Mouse (Mus musculus): Measurements from ENCODE around the gene Pepd.

Pepd gene

DNA sequence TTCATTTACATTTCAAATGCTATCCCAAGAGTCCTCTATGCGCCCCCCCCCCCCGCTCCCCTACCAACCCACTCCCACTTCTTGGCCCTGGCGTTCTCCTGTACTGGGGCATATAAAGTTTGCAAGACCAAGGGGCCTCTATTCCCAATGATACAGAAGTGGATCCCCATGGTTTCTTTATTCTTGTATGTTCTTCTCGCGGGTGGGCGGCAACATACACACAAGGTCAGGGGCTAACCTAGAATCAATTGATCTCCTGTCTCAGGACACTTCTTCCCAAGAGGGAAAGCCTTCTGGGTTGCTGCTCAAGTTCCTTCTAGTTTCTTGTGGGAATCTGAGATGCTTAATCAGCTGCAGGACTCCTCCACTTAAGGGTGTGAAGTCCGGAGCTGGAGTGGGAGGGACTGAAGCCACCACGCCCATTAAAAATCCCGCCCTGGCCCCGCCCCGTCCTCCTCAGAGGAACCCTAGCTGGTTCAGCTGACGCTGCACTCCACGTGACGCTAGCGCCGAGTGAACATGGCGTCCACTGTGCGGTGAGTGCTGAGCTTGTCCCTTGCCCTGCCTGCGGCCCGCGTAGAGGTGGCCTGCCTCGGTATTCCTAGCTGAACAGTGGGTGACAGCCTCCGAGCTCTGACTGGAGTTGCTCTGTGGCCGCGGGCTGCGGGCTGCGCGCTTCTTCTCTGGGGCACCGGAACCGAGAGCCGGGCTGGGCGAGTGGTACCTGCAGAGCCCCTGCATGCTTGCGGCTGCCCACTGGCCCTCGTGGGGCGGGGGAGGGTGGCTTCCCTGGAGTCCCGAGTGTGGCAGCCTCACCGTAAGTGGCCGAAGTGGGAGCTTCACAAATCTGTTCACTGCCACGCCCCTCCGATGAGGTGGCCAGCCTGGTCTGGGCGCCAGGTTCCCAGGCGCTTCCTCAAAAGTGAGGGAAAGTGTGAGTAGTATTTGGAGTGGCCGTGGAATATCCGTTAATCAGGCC is at the start of gene Pepd:
Gene Pepd, plus strand, starts transcription at position 461 of the 979 bp plus-strand sequence.
- DNase-seq (ENCODE audit: extremely low read depth, low read depth, low spot score), result peak; percentile 43

DNA sequence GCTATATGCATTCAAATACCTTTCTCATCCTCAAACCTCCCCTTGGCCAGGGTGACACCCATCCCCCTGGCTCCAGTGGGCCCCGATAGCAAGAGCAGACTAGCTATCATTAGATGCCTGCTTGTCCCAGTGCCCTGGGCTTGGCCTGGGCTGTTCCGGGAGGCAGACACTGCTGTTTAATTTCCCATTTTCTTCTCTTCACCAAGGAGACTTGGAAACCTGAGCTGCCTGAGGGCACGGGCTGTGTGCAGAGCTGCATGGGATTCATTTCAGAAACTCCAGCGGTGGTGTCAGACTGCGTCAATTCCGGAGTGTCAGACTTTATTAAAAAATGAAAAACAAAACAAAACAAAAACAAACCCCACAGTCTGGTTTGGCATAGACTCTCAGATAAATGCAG is 44.9 kb upstream of the Pepd start:
- DNase-seq (ENCODE audit: extremely low read depth, low read depth, low spot score), result no peak

DNA sequence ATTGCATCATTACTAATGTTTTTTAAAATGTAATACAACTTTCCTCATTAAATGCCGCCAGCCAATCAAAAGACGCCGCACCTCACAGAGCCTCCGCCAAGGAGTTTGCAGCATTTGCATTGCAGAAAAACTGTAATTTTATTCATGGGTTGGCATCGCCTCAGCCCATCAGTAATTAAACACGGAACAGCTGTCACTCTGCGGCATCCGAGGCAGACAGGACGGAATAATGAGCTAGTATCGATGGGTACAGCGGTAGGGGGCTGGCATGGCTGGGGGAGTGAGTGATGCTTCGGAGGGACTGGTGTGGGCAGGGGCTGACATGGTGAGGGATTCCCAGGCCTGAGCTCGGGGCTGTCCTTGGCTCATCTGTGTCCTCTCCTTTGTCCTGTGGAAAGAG is 42.5 kb upstream of the Pepd start:
- DNase-seq (ENCODE audit: extremely low read depth, low read depth, low spot score), result no peak

DNA sequence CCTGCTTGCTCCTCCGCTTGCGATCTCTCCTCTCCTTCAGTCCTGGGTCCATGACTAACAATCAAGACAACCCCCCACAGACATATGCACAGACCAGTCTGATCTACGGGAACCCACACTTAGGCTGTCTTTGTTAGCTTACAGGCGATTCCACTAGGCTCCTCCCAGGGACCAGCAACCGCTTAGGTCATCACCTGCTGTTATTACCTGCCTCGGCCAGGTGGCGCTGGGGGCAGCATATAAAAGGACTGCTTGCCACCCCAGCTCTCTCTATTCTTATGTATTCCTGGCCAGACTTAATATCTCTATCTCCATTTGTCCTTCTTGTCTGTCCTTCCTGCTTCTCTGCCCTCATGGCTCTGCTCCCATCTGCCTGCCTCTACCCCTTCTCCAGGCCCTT is 35.4 kb upstream of the Pepd start:
- no peak for DNase-seq (ENCODE audit: extremely low read depth, low read depth, low spot score)

DNA sequence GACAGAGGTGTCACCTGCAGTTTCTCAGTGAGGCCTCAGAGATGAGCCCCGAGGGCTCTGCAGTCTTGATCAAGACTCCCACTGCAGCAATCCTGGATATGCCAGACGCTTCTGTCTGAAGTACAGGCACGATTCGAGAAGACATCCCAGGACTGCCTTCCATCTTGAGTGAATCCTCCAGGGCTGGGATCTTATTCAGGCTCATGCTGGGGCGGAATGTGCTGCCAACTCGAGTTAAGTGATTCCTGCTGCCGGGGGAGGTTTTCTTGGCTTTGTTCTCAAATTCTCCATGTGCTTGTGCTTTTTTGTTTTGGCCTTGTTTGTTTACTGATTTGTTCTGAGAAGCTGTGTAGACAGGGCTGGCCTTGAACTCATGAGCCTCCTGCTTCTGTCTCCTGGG is 34.4 kb upstream of the Pepd start:
- DNase-seq (ENCODE audit: extremely low read depth, low read depth, low spot score), result no peak

DNA sequence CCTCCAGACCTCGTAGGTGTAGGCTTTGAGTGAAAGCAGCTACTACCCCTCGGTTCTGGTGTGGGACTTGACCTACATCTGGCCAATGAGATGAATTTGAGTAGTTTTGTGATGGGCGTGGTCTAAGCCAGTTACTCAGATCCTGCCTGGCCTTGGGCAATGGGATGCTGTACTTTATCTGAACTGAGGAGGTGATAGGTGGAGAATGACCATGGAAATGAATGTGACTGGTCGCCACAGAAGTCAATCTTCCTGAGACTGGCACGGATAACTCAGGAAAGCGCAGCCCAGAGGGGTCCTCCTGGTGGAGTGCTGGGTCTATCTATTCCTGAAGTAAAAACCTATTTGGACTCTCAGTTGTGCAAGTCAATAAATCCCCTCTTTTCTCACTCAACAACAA is 23.7 kb upstream of the Pepd start:
- no peak for DNase-seq (ENCODE audit: extremely low read depth, low read depth, low spot score)

DNA sequence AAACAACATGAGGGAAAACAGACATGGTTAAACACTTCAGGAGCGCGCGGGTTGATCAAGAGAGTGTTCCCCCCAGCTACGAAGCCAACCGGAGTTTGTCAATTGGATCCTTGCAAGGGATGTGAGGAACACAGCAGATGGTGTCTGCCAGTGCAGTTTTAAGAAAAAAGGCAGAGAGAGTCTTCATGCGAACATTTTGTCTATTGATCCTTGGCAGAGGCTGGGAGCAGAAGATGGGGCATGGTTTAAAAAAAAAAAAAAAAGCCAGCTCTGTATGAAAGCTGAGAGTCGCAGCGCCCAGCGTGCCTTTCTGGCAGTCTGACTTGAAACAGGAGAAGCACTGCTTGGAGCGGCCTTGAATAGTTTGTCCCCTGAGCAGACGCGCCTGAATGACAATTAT is 23.3 kb upstream of the Pepd start:
- no peak for DNase-seq (ENCODE audit: extremely low read depth, low read depth, low spot score)

DNA sequence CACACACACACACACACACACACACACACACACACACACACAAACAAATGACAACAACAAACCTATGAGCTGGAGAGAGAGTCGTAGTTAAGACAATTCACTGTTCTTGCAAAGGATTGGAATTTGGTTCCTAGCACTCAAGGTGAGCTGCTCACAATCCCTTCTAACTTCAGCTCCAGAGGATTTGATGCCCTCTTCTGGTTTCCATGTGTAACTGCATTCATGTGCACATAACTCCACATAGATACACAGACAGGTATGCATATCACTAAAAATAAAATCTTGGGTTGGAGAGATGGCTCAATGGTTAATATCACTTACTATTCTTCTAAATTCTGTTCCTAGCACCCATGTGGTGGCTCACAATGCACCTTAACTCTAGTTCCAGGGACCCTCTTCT is 19.3 kb upstream of the Pepd start:
- no peak for DNase-seq (ENCODE audit: extremely low read depth, low read depth, low spot score)

DNA sequence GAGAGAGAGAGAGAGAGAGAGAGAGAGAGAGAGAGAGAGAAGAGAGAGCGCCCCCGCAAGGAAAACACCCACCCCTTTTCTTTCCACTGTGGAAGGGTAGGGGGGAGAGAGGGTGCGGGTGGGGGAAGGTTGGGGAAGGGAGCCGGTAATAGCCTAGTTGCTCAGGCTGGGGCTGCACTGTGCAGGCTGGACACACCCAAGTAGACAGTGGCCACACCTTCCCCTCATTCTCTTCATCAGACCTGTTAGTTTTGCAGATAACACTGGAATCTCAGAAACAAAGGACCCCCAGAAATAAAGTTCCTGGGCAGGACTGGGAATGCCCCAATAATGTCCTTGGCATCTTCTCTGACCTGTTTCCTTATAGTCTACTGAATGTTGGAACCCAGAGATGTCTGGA is 15.7 kb upstream of the Pepd start:
- DNase-seq (ENCODE audit: extremely low read depth, low read depth, low spot score), result no peak

DNA sequence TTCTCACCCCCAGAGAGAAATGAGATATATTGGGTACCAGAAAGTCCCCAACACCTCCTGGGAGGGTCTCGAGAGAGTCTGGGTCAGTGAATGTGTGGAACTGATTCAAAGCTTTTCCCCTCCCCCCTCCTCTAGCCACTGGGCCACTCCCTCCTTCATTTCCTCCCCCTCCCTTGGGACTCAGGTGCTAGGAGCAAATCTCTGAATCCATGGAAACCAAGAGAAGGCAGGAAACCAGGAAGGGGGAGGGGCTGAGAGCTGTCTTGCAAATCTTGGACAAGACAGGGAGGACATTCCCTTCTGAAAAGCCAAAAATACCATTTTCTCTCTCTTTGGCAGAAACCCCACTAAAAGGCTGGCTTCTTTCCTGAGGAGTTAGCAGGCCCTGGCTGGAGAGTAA is 15.1 kb upstream of the Pepd start:
- DNase-seq (ENCODE audit: extremely low read depth, low read depth, low spot score), result no peak

DNA sequence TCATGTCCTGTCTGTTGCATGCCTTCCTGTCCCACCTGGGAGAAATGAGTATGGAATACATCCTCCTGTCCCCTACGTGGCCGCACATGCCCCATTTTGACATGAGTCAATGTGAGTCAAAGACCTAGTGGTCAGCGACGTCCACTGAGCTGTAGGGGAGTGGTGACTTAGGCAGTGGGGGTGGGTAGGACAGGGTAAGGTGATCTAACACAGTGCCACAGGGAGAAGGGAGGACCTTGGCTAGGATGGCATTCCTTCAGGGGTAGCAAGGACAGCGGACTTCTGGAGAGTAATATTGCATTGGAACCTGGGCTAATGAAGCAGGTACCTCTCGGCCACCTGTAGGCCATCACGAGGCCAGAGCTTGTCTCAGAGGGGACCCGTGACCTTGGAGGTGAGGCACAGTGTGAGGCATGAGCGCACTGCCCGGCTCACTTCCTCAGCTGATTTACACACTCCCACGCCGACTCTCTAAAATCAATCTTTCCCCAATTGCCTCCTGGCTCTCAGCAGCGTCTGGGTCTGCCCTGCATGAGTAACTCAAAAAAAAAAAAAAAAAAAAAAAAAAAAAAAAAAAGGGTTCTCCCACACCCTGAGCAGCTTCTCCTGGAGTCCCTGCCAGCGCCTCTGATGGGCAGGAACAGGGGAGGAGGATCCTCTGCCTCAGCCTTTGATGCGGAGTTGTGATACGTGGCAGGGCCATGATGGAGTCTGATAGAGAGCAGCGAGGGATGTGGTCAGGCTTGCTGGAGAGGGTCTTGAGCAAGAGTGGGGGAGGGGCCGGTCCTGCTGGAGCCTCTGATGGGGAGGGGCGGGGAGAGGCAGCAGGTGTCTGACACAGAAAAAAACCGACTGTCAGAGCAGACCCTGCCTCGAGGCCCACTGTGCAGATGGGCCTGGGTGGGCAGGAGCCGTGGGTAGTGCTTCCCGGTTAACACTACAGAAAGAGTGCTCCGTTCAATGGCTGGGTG is 1.8 kb upstream of the Pepd start:
- DNase-seq (ENCODE audit: extremely low read depth, low read depth, low spot score), result no peak

DNA sequence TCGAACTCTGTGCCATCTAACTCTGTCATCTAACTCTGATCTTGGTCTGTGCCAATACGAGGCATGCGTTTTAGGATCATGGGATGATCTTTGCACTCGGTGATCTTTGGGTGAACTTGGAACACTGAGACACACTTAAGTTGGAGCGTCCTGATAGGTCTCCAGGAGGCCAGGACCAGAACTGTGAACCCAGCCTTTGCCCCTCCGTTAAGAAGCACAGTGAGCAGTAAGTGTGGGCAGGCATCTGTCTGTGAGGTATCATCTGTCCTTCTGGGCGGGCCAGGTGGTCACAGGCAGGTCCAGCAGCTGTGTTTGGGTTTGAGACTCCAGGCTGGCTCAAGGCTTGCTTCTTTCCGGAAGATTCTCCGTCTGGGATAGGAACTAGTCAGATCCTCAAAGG is 1.8 kb downstream of the Pepd start:
- no peak for DNase-seq (ENCODE audit: extremely low read depth, low read depth, low spot score)

DNA sequence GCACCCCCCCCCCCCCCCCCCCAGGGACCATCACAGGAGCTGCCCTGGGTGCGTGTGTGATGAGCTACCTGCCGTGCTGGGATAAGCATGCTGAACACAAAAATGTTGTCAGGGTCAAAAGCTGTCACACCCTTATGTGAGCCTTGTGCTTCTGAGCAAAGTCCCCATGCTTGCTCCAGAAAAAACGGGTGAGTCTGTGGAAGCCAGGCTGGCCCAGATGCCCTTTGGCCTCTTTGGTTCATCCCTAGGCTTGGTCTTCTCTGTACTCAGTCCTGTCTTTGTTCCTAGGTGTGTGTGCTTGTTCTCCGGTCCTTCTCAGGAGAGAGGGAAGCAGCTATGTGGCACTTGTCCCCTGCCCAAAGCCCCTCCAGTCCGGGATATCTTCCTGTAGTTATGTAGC is 3.4 kb downstream of the Pepd start:
- DNase-seq (ENCODE audit: extremely low read depth, low read depth, low spot score), result no peak

DNA sequence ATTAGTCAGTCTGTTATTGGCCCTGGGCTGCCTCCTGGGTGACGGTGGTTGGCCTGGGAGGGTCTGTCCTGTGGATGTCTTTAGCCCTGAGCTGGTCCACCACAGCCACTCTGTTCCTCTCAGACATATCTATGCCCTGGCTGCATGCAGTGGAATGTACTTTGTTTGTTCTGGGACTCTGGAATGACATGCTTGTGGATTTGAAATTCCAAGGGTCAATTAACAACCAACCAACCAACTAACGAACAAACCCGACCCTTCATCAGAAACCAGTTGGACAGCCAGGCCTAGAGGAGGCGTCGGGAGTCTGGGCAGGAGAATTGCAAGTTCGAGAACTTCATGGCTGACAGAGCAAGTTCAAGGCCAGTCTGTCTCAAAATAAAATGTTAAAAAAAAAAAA is 5.4 kb downstream of the Pepd start:
- no peak for DNase-seq (ENCODE audit: extremely low read depth, low read depth, low spot score)

DNA sequence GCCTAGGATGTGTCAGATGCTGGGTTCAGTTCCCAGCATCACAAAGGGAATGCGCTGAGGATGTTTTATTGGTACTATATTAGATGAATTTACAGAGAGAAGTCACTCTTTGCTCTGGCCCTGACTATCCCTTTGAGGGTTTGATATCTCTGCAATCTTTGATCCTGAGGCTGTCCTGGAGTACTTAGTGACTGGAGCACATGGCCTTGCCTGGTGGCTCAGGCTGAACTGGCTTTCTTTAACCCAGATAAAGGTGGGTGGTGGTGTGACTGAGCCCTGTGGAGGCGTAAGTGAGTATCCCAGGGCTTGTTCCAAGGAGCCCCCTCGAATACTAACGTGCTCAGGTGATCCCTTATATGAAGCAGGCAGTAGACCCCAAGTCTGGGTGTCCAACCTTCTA is 5.8 kb downstream of the Pepd start:
- no peak for DNase-seq (ENCODE audit: extremely low read depth, low read depth, low spot score)

DNA sequence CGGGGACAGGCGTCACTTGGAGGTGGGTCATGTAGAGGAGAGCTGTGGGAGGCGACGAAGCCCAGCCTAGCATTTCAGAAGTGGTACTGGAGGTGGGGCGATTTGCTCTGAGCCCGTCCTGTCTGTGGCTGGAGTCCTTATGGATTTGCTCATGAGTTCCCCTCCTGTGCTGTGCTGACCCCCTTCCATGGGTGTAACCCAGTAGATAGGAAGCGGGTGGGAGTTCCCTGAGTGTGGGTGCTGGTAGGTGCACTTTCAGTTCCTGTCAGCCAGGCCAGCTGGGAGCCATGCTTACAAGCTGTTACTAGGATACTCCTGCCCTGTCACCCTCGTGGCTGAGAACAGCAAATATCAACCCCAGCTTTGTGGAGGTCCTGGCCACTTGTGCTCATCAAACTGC is 6.2 kb downstream of the Pepd start:
- no peak for DNase-seq (ENCODE audit: extremely low read depth, low read depth, low spot score)

DNA sequence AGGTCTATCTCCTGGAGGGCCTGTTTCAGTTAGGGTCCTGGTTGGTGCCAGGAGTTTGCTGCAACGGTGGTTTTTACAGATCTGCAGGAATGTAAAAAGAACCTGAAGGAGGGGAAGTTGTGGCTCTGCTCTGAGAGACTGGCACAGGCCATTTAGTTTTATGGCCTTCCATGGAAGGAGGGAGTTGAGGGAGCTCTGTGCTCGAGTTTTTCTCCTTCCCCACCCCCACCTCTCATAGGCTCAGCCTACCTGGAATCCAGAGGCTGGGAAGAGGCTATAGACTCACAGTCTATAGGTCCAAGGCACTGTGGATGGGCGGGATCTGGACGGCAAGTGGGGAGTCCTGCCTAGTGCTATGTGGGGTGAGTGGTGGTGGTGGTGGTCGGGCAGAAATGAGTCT is 6.9 kb downstream of the Pepd start:
- no peak for DNase-seq (ENCODE audit: extremely low read depth, low read depth, low spot score)

DNA sequence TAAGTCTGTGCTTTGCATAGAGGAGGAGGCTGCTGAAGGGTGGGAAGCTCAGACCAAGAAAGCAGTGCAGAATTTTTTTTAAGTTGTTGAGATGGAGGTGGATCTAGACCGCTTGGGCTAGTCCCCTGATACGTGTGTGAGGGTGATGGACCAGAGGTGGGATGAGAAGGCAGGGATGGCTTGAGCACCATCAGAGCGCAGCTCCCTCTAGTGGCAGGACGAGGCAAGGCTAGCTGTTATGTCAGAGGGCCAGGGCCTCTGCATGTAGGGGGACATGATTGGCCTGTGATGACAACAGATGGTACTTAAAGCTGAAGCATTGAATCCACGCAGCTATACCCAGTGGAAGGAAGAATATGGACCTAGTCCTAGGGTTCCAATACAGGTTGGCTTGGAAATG is 7.6 kb downstream of the Pepd start:
- no peak for DNase-seq (ENCODE audit: extremely low read depth, low read depth, low spot score)

DNA sequence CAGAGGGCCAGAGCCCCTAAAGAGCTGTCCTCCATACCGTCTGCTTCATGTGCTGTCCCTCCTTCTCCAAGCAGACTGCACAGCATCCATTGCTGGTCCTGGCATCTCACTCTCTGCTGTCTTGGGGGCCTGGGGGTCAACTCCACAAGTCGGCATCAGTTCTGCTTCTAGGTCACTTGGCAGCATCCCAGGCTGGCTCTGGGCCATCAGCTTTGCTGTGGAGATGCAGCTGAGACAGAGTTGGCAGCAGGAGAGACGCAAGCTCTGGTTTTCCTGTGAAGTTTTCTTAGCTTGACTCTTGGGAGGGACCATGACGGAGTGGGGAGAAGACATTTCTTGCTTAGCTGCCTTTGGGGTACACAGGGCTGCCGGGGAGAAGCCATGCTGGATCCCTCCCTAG is 13.0 kb downstream of the Pepd start:
- no peak for DNase-seq (ENCODE audit: extremely low read depth, low read depth, low spot score)

DNA sequence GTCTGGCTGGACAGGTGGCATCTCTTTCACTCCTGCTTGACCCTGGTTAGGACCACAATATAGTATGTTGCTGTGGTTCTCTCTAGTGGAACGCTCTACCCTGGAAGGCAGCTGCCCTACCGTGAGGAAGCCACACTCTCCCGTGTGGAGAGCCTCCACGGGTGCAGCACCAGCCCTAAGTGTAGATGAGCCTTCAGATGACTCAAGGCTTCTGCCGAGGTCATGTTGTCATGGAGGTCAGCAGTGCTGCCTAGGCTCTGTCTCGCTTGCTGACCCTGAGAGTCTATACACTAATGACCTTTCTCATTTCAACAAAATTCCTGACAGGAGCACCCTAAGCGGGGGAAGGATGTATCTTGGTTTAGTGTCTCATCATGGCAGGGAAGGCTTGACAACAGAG is 13.8 kb downstream of the Pepd start:
- DNase-seq (ENCODE audit: extremely low read depth, low read depth, low spot score), result no peak

DNA sequence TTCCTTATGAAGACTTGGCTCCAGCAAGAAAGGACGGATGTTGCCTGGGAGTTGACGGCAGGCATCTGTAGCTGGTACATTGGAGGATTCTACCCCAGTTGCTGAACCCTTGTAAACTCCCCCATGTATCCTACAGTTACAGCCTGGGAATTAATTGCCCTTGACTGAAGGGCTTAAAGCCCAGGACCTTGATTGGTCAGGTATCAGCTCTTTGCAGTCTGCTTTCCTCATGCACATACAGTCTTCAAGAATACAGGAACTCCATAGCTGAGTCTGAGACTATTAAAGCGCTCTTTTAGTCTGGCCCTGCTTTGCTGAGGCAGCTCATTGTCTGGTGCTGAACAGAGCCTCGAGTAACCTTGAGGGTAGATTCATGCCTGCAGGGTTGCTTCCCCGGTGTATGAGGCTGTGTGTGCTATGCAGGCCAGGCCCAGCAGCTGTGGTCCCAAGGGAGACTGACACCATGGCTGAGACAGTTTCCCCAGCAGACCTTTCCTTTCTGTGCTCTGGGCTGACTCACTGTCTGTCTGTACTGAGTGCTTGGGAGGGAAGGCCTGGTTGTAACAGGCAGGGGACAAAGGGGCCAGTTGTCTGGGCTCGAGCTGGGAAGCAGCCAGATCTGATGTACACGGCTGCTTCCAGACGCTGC is 17.6 kb downstream of the Pepd start:
- no peak for DNase-seq (ENCODE audit: extremely low read depth, low read depth, low spot score)

Data from fat pad, adult 2 months (tissue).